Mouse (Mus musculus): Measurements from ENCODE around the gene Gnai3.

Gnai3 gene

GRCm38 (mm10) chr3:108081681-108082080, 64.3 kb downstream of the Gnai3 start:
- DNase-seq = no peak

GRCm38 (mm10) chr3:108076836-108077235, 69.1 kb downstream of the Gnai3 start:
- DNase-seq = no peak

GRCm38 (mm10) chr3:108072983-108073569, 72.9 kb downstream of the Gnai3 start:
- DNase-seq = peak; percentile 42

GRCm38 (mm10) chr3:108070295-108071293, 75.4 kb downstream of the Gnai3 start:
- peak; percentile 62 for DNase-seq

GRCm38 (mm10) chr3:108069231-108069870, 76.6 kb downstream of the Gnai3 start:
- no peak for DNase-seq

- no peak for DNase-seq
Measured at GRCm38 (mm10) chr3:108068826-108069225, 77.1 kb downstream of the Gnai3 start.

- DNase-seq = no peak
Measured at GRCm38 (mm10) chr3:108067370-108067934, 78.5 kb downstream of the Gnai3 start.

DNA sequence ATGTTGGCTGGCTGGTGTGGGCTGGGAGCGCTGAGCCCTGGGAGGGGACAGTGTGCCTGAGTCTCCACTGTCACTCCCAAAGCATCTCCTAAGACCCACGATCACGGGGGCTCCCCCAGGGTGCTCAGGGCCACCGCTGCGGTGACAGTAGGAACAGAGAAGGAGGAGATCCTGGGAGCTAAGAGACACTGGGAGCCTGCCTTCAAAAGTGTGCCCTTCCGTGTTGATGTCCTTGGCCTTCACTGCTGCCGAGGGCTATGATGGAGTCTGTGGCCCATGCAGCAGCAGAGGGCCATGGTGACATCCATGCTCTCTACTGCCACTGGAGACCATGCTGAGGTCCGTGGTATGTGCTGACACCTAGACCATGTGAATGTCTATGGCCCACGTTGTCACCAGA, 80.4 kb downstream of the Gnai3 start:
- no peak for DNase-seq

GRCm38 (mm10) chr3:108064672-108065071, 81.3 kb downstream of the Gnai3 start:
- DNase-seq = no peak

DNA sequence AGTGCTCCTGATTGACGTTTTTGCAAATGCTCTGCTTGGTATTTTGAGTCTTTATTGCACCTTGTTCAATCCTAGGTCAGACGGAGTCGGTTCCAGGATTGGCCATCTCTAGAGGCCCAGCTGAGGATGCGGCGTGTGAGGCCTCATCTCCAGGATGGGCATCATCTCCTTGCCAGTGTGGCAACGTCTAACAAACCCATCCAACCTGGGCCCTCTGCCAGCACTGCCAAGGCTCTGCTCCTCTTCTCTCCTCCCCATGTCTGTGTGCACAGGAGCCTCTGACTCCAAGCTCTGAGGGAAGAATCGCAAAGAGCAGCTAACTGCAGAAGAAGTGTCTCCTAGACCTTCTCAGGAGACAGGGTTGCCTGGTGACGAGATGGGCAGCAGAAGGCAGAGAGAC, 83.3 kb downstream of the Gnai3 start:
- no peak for DNase-seq

GRCm38 (mm10) chr3:108061420-108061819, 84.5 kb downstream of the Gnai3 start:
- DNase-seq = no peak
